Mouse (Mus musculus): ENCODE data around the gene Hspa1a. TPM values are rescaled to one million over a fixed set of nuclear protein-coding genes. Genes with fewer than 3 reads are reported as not detected.
A peak's percentile ranks its signal among the peaks of the same experiment; 100 is the strongest.

The Hspa1a gene
- polyA plus RNA-seq, 1 experiment from 2014 or later = 1.1 TPM

- H3K36me3 ChIP-seq = peaks cover 29% of the 10 kb centered on the region
- no peaks in the 10 kb centered on the region for H3K27me3 ChIP-seq (ENCODE audit: low read depth, poor library complexity, severe bottlenecking)
- no peak overlapping the region for H3K4me3 ChIP-seq
- 33% methylated on average over 8 of the region's 8 CpGs for whole genome bisulfite sequencing
- H3K9me3 ChIP-seq (replicated peaks) = no peaks in the 10 kb centered on the region
- DNase-seq (ENCODE audit: low spot score) = no peak
- no peak overlapping the region for H3K27ac ChIP-seq
- H3K4me1 ChIP-seq = peaks cover 9% of the 10 kb centered on the region
These were observed 24.4 kb downstream of the Hspa1a start for GRCm38 (mm10) chr17:34947606-34948005.

GRCm38 (mm10) chr17:34946486-34947140 lies 25.3 kb downstream of the Hspa1a start:
- no peak for DNase-seq (ENCODE audit: low spot score)
- H3K4me3 ChIP-seq = no peak overlapping the region
- H3K27me3 ChIP-seq (ENCODE audit: low read depth, poor library complexity, severe bottlenecking) = no peaks in the 10 kb centered on the region
- WGBS = 89% methylated on average over 5 of the region's 5 CpGs
- H3K36me3 ChIP-seq = peaks cover 24% of the 10 kb centered on the region
- no peaks in the 10 kb centered on the region for H3K9me3 ChIP-seq (replicated peaks)
- no peak overlapping the region for H3K27ac ChIP-seq
- H3K4me1 ChIP-seq = peaks cover 14% of the 10 kb centered on the region

GRCm38 (mm10) chr17:34944362-34944761 lies 27.6 kb downstream of the Hspa1a start:
- H3K4me3 ChIP-seq = no peak overlapping the region

GRCm38 (mm10) chr17:34943128-34943815 lies 28.7 kb downstream of the Hspa1a start:
- no peak overlapping the region for H3K4me3 ChIP-seq
- H3K27ac ChIP-seq = no peak overlapping the region
- 86% methylated on average over 4 of the region's 4 CpGs for WGBS
- DNase-seq (ENCODE audit: low spot score) = no peak
- no peaks in the 10 kb centered on the region for H3K27me3 ChIP-seq (ENCODE audit: low read depth, poor library complexity, severe bottlenecking)
- no peaks in the 10 kb centered on the region for H3K9me3 ChIP-seq (replicated peaks)
- no peaks in the 10 kb centered on the region for H3K36me3 ChIP-seq
- peaks cover 12% of the 10 kb centered on the region for H3K4me1 ChIP-seq

More at GRCm38 (mm10) chr17:34944362-34944761, 27.6 kb downstream of the Hspa1a start:
- Histone ChIP-seq H3K9me3 (replicated peaks) (no peaks in the 10 kb centered on the region), H3K4me1 (peaks cover 12% of the 10 kb centered on the region), H3K27ac (no peak overlapping the region), H3K36me3 (peaks cover 1% of the 10 kb centered on the region), H3K27me3 (ENCODE audit: low read depth, poor library complexity, severe bottlenecking) (no peaks in the 10 kb centered on the region)
- DNase-seq (ENCODE audit: low spot score) = no peak

GRCm38 (mm10) chr17:34941344-34942041 lies 30.5 kb downstream of the Hspa1a start:
- H3K27ac ChIP-seq = peak overlapping the region; percentile 79
- peak overlapping the region; percentile 46 for H3K4me3 ChIP-seq
- H3K9me3 ChIP-seq (replicated peaks) = no peaks in the 10 kb centered on the region
- peak; percentile 64 for DNase-seq (ENCODE audit: low spot score)
- H3K36me3 ChIP-seq = no peaks in the 10 kb centered on the region
- 9% methylated on average over 15 of the region's 15 CpGs for WGBS
- H3K4me1 ChIP-seq = peaks cover 12% of the 10 kb centered on the region
- H3K27me3 ChIP-seq (ENCODE audit: low read depth, poor library complexity, severe bottlenecking) = no peaks in the 10 kb centered on the region

- Histone ChIP-seq H3K27me3 (ENCODE audit: low read depth, poor library complexity, severe bottlenecking) (no peaks in the 10 kb centered on the region), H3K4me1 (peaks cover 30% of the 10 kb centered on the region), H3K27ac (no peak overlapping the region), H3K4me3 (no peak overlapping the region), H3K9me3 (replicated peaks) (no peaks in the 10 kb centered on the region), H3K36me3 (peaks cover 13% of the 10 kb centered on the region)
- WGBS = 85% methylated on average over 6 of the region's 6 CpGs
- DNase-seq (ENCODE audit: low spot score) = no peak
These were observed 33.9 kb downstream of the Hspa1a start for GRCm38 (mm10) chr17:34937960-34938505.

- Histone ChIP-seq H3K9me3 (replicated peaks) (no peaks in the 10 kb centered on the region), H3K4me1 (peaks cover 28% of the 10 kb centered on the region), H3K27me3 (ENCODE audit: low read depth, poor library complexity, severe bottlenecking) (no peaks in the 10 kb centered on the region), H3K4me3 (0 out of 2 replicates have a peak overlapping the region, but pooled peaks have one; percentile 18), H3K27ac (no peak overlapping the region), H3K36me3 (peaks cover 16% of the 10 kb centered on the region)
- 53% methylated on average over 8 of the region's 8 CpGs for WGBS
- no peak for DNase-seq (ENCODE audit: low spot score)
These were observed 37.1 kb downstream of the Hspa1a start for GRCm38 (mm10) chr17:34934830-34935229.

GRCm38 (mm10) chr17:34934031-34934430 lies 37.9 kb downstream of the Hspa1a start:
- 76% methylated on average over 24 of the region's 24 CpGs for WGBS
- H3K9me3 ChIP-seq (replicated peaks) = no peaks in the 10 kb centered on the region
- H3K36me3 ChIP-seq = peaks cover 16% of the 10 kb centered on the region
- H3K27me3 ChIP-seq (ENCODE audit: low read depth, poor library complexity, severe bottlenecking) = no peaks in the 10 kb centered on the region
- H3K4me3 ChIP-seq = peak overlapping the region; percentile 18; the same call in 1 of the 2 replicates
- H3K4me1 ChIP-seq = peaks cover 28% of the 10 kb centered on the region
- DNase-seq (ENCODE audit: low spot score) = no peak
- peak overlapping the region; percentile 38; the same call in 1 of the 2 replicates for H3K27ac ChIP-seq

GRCm38 (mm10) chr17:34932287-34932686 lies 39.7 kb downstream of the Hspa1a start:
- H3K4me1 ChIP-seq = peaks cover 28% of the 10 kb centered on the region
- no peak for DNase-seq (ENCODE audit: low spot score)
- 93% methylated on average over 8 of the region's 8 CpGs for WGBS
- H3K36me3 ChIP-seq = peaks cover 16% of the 10 kb centered on the region
- H3K27ac ChIP-seq = peak overlapping the region; percentile 81; the same call in 1 of the 2 replicates
- no peaks in the 10 kb centered on the region for H3K9me3 ChIP-seq (replicated peaks)
- peak overlapping the region; percentile 73 for H3K4me3 ChIP-seq
- no peaks in the 10 kb centered on the region for H3K27me3 ChIP-seq (ENCODE audit: low read depth, poor library complexity, severe bottlenecking)

- no peaks in the 10 kb centered on the region for H3K9me3 ChIP-seq (replicated peaks)
- peaks cover 28% of the 10 kb centered on the region for H3K4me1 ChIP-seq
- H3K36me3 ChIP-seq = peaks cover 16% of the 10 kb centered on the region
- H3K27ac ChIP-seq = peak overlapping the region; percentile 81
- DNase-seq (ENCODE audit: low spot score) = no peak
- peak overlapping the region; percentile 73 for H3K4me3 ChIP-seq
- no peaks in the 10 kb centered on the region for H3K27me3 ChIP-seq (ENCODE audit: low read depth, poor library complexity, severe bottlenecking)
- WGBS = 14% methylated on average over 14 of the region's 14 CpGs
These were observed 40.2 kb downstream of the Hspa1a start for GRCm38 (mm10) chr17:34931735-34932098.

- H3K9me3 ChIP-seq (replicated peaks) = no peaks in the 10 kb centered on the region
- H3K4me3 ChIP-seq = peak within 1 kb of the TSS; percentile 73
- peak within 1 kb of the TSS; percentile 81 for H3K27ac ChIP-seq
- no peaks in the 10 kb centered on the region for H3K27me3 ChIP-seq (ENCODE audit: low read depth, poor library complexity, severe bottlenecking)
- peaks cover 16% of the 10 kb centered on the region for H3K36me3 ChIP-seq
- DNase-seq (ENCODE audit: low spot score) = peak; percentile 95
- WGBS = under 1% methylated on average over 38 of the region's 38 CpGs
- H3K4me1 ChIP-seq = peaks cover 28% of the 10 kb centered on the region
These were observed 40.8 kb downstream of the Hspa1a start, which contains the start of gene Neu1 for GRCm38 (mm10) chr17:34931061-34931734. TSS of gene Neu1 (plus strand) at chr17:34931253.

- 61% methylated on average over 4 of the region's 4 CpGs for WGBS
These were observed 43.1 kb downstream of the Hspa1a start for GRCm38 (mm10) chr17:34928841-34929240.

More at GRCm38 (mm10) chr17:34928841-34929240, 43.1 kb downstream of the Hspa1a start:
- Histone ChIP-seq H3K4me3 (no peak overlapping the region), H3K27ac (no peak overlapping the region), H3K4me1 (peaks cover 12% of the 10 kb centered on the region), H3K9me3 (replicated peaks) (no peaks in the 10 kb centered on the region), H3K36me3 (0 out of 2 replicates have a peak, but pooled peaks cover 3% of the 10 kb centered on the region), H3K27me3 (ENCODE audit: low read depth, poor library complexity, severe bottlenecking) (no peaks in the 10 kb centered on the region)
- no peak for DNase-seq (ENCODE audit: low spot score)

Data from limb, embryonic 10.5 days (tissue).